Mouse (Mus musculus) forebrain, embryonic 13.5 days (tissue): Measurements from ENCODE around the gene Tmem223. TPM values are rescaled to one million over a fixed set of nuclear protein-coding genes. Genes with fewer than 3 reads are reported as not detected.

Source experiments
- ATAC-seq: fragments of 200-750 bp; cut with Nextera tagmentation; 2 replicates; pipeline ENCODE4 v1.8.0; 2017
- H3K27ac ChIP-seq: fragments of 300-500 bp; sonication (generic); 2 replicates; pipeline ENCODE4 v1.5.1; 2015; ENCODE audit warnings: inconsistent platforms, mild to moderate bottlenecking, moderate library complexity
- H3K27me3 ChIP-seq: fragments of 300-500 bp; sonication (generic); 2 replicates; pipeline ENCODE4 v1.6.1; 2015; ENCODE audit warnings: mild to moderate bottlenecking, inconsistent platforms
- H3K36me3 ChIP-seq: fragments of 300-500 bp; sonication (generic); 2 replicates; pipeline ENCODE4 v1.6.1; 2015; ENCODE audit warnings: mild to moderate bottlenecking, inconsistent platforms; ENCODE audit not compliant: poor library complexity, severe bottlenecking
- H3K4me1 ChIP-seq: fragments of 300-500 bp; sonication (generic); 2 replicates; pipeline ENCODE4 v1.6.1; 2015; ENCODE audit warnings: inconsistent platforms
- H3K4me2 ChIP-seq: fragments of 300-500 bp; sonication (generic); 2 replicates; pipeline ENCODE4 v1.6.1; 2015; ENCODE audit warnings: inconsistent platforms, mild to moderate bottlenecking, moderate library complexity
- H3K4me3 ChIP-seq: fragments of 300-500 bp; sonication (generic); 2 replicates; pipeline ENCODE4 v1.5.1; 2015; ENCODE audit warnings: mild to moderate bottlenecking, inconsistent platforms
- H3K9ac ChIP-seq: fragments of 300-500 bp; sonication (generic); 2 replicates; pipeline ENCODE4 v1.6.1; 2015; ENCODE audit warnings: mild to moderate bottlenecking, inconsistent platforms
- H3K9me3 ChIP-seq: fragments of 300-500 bp; sonication (generic); replicated peaks from 2 replicates; pipeline ENCODE4 v1.6.1; 2016; ENCODE audit warnings: inconsistent platforms
- WGBS: fragments of 180-500 bp; shearing (Covaris S2); methylation state at CpG from one replicate; pipeline ENCODE4 v1.1.7; 2015; 5-methylcytosine and 5-hydroxymethylcytosine counted together
- microRNA-seq: library from miRNA; unstranded; fragments of <30 nt; microRNA quantifications from one replicate; pipeline ENCODE4, GENCODE M21; 2016
- polyA plus RNA-seq: library from polyadenylated mRNA; unstranded; fragments of >200 nt; fragmentation: Nextera tagmentation; extraction: Ambion mirVana; gene quantifications from 2 replicates; pipeline ENCODE4 v1.2.1, GENCODE M21; 2015

Gene Tmem223
- polyA plus RNA-seq, 1 experiment from 2014 or later = 260 TPM

DNA sequence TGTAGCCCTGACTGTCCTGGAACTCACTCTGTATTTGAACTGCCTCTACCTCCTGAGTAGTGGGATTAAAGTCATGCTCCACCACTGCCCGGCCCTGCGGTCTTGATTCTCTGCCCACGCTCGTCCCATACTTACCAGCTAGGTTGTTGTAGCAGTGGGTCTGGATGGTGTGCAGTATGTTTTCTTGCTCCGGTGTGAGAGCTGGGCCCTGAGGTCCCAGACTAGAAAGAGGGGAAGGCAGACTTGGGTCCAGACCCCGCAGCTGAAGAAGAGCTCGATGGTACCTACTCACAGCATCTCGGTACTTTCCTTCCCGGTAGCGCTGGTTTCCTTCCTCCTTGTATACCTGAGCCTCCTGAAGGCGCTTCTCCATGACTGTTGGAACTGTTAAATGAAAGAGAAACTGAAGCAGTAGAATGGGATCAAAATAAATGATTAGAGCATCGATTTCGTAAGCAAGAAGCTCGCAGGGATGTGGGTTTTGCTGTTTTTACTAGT lies 47.6 kb downstream of the Tmem223 start:
- peak overlapping the region; percentile 81 for H3K9ac ChIP-seq
- peak overlapping the region; percentile 100 for H3K4me3 ChIP-seq
- H3K9me3 ChIP-seq = no peaks in the 10 kb centered on the region
- 29% methylated on average over 14 of the region's 14 CpGs for WGBS
- H3K36me3 ChIP-seq = peaks cover 42% of the 10 kb centered on the region
- no peaks in the 10 kb centered on the region for H3K27me3 ChIP-seq
- H3K4me1 ChIP-seq = peaks cover 56% of the 10 kb centered on the region
- H3K27ac ChIP-seq = peak overlapping the region; percentile 99
- peak overlapping the region; percentile 92 for H3K4me2 ChIP-seq
- ATAC-seq = no peak

DNA sequence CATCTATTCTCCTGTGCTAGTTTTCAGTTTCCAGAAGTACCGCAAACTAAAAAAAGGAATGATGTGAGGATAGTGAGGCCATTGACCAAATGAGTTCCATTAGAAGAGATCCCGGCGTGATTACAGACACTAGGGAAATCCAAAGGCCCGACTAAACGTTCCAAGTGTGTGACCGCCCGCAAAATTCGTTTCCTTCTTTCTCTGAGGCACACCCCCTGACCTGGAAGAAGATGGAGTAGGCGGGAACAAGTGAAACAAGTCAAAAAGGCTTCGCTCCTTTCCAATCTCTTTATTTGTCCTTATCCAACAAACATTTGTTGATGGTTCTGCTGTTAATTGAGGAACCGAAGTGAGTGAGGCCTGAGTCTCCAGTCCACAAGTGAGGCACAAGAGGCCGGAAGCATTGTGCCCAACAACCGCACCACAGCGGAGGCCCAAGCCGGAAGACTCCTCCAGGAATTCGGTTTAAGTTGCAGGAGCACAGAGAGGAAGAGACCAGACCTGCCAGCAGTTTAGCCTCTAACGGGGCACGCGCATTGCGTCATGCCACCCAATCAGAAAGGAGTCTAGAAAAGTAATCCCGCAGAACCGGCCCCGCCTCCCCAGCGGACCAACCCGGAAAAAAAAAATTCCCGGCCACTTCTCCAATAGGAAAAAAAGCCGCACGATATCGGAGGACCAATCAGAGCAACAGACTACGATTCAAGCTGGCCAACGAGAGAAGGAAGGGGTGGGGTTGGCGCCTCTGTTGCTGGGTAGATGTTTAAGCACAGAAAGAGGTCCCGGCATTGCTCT lies 48.2 kb downstream of the Tmem223 start, which contains the start of gene Ttc9c:
TSS of gene Ttc9c (minus strand) at position 533 of the 795 bp plus-strand sequence.
- Histone ChIP-seq H3K27me3 (no peaks in the 10 kb centered on the region), H3K4me3 (peak within 1 kb of the TSS; percentile 100), H3K4me1 (peaks cover 58% of the 10 kb centered on the region), H3K36me3 (peaks cover 42% of the 10 kb centered on the region), H3K4me2 (peak within 1 kb of the TSS; percentile 92), H3K9ac (peak within 1 kb of the TSS; percentile 99), H3K27ac (peak within 1 kb of the TSS; percentile 99), H3K9me3 (no peaks in the 10 kb centered on the region)
- ATAC-seq = peak; percentile 94
- WGBS = under 1% methylated on average over 33 of the region's 33 CpGs

DNA sequence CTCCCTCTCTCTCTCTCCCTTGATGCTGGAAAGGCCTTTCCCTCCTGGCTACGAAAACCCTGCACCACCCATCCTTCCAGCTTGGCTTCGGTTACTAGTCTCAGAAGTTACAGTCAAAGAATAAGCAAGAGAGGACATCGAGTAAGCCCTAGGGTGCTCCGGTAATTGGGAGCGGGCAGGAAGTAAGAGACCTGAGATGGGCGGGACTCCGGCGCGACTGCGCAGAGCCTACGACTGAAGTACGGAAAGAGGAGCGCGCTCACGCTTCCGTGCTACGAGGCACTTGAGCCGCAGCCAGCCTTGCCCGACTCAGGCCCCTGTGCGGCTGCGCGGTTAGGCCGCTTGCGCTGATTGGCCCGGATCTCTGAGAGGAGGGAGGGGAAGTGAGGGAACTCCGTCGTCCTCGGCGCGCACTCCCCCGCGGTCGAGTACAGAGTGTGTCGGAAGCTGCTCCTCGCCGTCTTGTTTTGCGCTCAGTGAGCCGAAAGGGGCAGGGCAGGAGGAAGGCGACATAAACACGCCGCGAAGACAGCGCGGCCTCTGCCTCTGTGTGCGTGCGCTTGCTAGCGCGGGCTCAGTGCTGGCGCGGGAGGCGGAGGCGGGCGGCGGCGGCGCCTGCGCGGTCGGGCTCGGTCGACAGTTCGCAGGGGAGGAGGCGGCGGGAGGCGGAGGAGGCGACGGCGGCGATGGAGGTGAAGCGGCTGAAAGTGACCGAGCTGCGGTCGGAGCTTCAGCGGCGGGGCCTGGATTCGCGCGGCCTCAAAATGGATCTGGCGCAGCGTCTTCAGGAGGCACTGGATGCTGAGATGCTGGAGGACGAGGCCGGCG lies 49.0 kb downstream of the Tmem223 start, which contains the start of gene Hnrnpul2:
TSS of gene Hnrnpul2 (plus strand) at position 415 of the 828 bp plus-strand sequence.
- peaks cover 58% of the 10 kb centered on the region for H3K4me1 ChIP-seq
- H3K4me3 ChIP-seq = peak within 1 kb of the TSS; percentile 100
- peak; percentile 96 for ATAC-seq
- H3K9me3 ChIP-seq = no peaks in the 10 kb centered on the region
- H3K9ac ChIP-seq = peak within 1 kb of the TSS; percentile 99
- peak within 1 kb of the TSS; percentile 92 for H3K4me2 ChIP-seq
- under 1% methylated on average over 74 of the region's 83 CpGs for WGBS
- peak within 1 kb of the TSS; percentile 99 for H3K27ac ChIP-seq
- H3K27me3 ChIP-seq = no peaks in the 10 kb centered on the region
- peaks cover 43% of the 10 kb centered on the region for H3K36me3 ChIP-seq

DNA sequence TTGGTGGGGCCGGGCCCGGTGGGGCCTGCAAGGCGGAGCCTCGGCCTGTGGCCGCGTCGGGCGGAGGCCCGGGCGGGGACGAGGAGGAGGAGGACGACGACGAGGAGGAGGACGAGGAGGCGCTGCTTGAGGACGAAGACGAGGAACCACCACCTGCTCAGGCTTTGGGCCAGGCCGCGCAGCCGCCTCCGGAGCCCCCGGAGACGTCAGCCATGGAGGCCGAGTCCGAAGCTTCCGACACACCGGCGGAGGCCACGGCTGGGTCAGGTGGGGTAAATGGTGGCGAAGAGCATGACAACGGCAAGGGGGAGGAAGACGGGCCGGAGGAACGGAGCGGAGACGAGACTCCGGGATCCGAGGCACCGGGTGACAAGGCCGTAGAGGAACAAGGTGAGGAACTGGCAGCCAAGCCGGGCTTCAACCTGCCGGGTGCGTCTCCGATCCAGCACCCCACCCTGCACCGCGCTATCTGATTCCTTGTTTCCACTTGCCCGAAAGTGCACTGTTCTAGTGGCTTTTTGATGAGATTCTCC lies 49.7 kb downstream of the Tmem223 start:
- no peaks in the 10 kb centered on the region for H3K27me3 ChIP-seq
- peak overlapping the region; percentile 92 for H3K4me2 ChIP-seq
- peak overlapping the region; percentile 99 for H3K27ac ChIP-seq
- H3K4me1 ChIP-seq = peaks cover 53% of the 10 kb centered on the region
- peaks cover 43% of the 10 kb centered on the region for H3K36me3 ChIP-seq
- peak overlapping the region; percentile 99 for H3K9ac ChIP-seq
- no peak for ATAC-seq
- H3K9me3 ChIP-seq = no peaks in the 10 kb centered on the region
- under 1% methylated on average over 48 of the region's 48 CpGs for WGBS
- peak overlapping the region; percentile 100 for H3K4me3 ChIP-seq

DNA sequence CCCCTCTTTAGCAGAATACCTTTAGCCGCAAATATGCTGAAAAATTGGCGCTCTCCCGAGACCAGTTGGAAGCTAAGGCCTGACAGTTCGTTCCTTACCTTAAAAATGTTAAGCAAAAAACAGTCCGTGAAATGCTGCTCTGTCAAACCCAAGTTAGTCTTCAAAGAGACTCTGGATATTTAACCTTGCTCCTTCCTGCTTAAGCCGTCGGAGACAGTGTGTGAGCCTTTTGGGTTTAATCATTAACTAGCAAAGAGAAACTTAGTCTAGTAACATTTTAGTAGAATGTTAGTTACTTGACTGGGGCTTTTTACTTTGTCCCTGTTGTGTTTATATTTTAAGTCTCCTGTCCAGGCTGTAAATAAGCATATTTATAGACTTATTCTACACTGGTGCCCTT lies 50.4 kb downstream of the Tmem223 start:
- H3K9ac ChIP-seq = peak overlapping the region; percentile 99
- 1% methylated on average over 7 of the region's 7 CpGs for WGBS
- H3K9me3 ChIP-seq = no peaks in the 10 kb centered on the region
- peaks cover 48% of the 10 kb centered on the region for H3K4me1 ChIP-seq
- H3K27me3 ChIP-seq = no peaks in the 10 kb centered on the region
- H3K36me3 ChIP-seq = peaks cover 44% of the 10 kb centered on the region
- H3K27ac ChIP-seq = no peak overlapping the region
- peak overlapping the region; percentile 92 for H3K4me2 ChIP-seq
- no peak for ATAC-seq
- peak overlapping the region; percentile 100 for H3K4me3 ChIP-seq

Small RNA genes lying within 50 kb of the gene (microRNA-seq; reads per million reads assigned to microRNA genes)
- not detected for gene Mir6992

Other genes starting within 250 kb of the Tmem223 start
- 1.3 and 1.6 TPM in 2 replicates for gene Slc22a8, start 179.7 kb upstream of the Tmem223 start, polyA plus RNA-seq
- gene Slc22a6, start 153.0 kb upstream of the Tmem223 start, polyA plus RNA-seq = 1.6 and 3.2 TPM in 2 replicates
- gene Chrm1, start 107.2 kb upstream of the Tmem223 start, polyA plus RNA-seq = 0.94 and 1.3 TPM in 2 replicates
- 135 and 143 TPM in 2 replicates for gene Slc3a2, start 47.6 kb upstream of the Tmem223 start, polyA plus RNA-seq
- gene Wdr74, start 35.2 kb upstream of the Tmem223 start, polyA plus RNA-seq = 92.0 and 97.4 TPM in 2 replicates
- gene 1700092M07Rik, start 30.3 kb upstream of the Tmem223 start, polyA plus RNA-seq = 1.9 and 3.7 TPM in 2 replicates
- gene Stx5a, start 29.6 kb upstream of the Tmem223 start, polyA plus RNA-seq = 117 and 118 TPM in 2 replicates
- gene Nxf1, start 13.9 kb upstream of the Tmem223 start, polyA plus RNA-seq = 194 and 211 TPM in 2 replicates
- 35.9 and 36.5 TPM in 2 replicates for gene Tmem179b, start 3.5 kb downstream of the Tmem223 start, polyA plus RNA-seq
- 30.1 and 33.0 TPM in 2 replicates for gene Taf6l, start 15.4 kb downstream of the Tmem223 start, polyA plus RNA-seq
- gene Polr2g, start 27.6 kb downstream of the Tmem223 start, polyA plus RNA-seq = 174 and 190 TPM in 2 replicates
- 7.9 and 8.5 TPM in 2 replicates for gene Zbtb3, start 31.6 kb downstream of the Tmem223 start, polyA plus RNA-seq
- gene Ttc9c, start 48.3 kb downstream of the Tmem223 start, polyA plus RNA-seq = 86.1 and 89.1 TPM in 2 replicates
- gene Hnrnpul2, start 49.0 kb downstream of the Tmem223 start, polyA plus RNA-seq = 6.4 and 6.8 TPM in 2 replicates
- gene AC129217.1, start 58.8 kb downstream of the Tmem223 start, polyA plus RNA-seq = not detected in 2 replicates
- gene Bscl2, start 66.5 kb downstream of the Tmem223 start, polyA plus RNA-seq = 66.9 and 72.1 TPM in 2 replicates
- 198 and 204 TPM in 2 replicates for gene Gng3, start 68.2 kb downstream of the Tmem223 start, polyA plus RNA-seq
- gene Lrrn4cl, start 79.8 kb downstream of the Tmem223 start, polyA plus RNA-seq = 0.28 and 0.39 TPM in 2 replicates
- 188 and 194 TPM in 2 replicates for gene Ubxn1, start 100.5 kb downstream of the Tmem223 start, polyA plus RNA-seq
- 61.8 and 64.6 TPM in 2 replicates for gene Uqcc3, start 109.9 kb downstream of the Tmem223 start, polyA plus RNA-seq
- gene Lbhd1, start 112.7 kb downstream of the Tmem223 start, polyA plus RNA-seq = 73.6 and 85.7 TPM in 2 replicates
- not detected in 2 replicates for gene Gm49403, start 112.9 kb downstream of the Tmem223 start, polyA plus RNA-seq
- 92.5 and 97.7 TPM in 2 replicates for gene 1810009A15Rik, start 117.9 kb downstream of the Tmem223 start, polyA plus RNA-seq
- not detected in 2 replicates for gene Gm49416, start 117.9 kb downstream of the Tmem223 start, polyA plus RNA-seq
- 37.9 and 44.5 TPM in 2 replicates for gene Ints5, start 122.0 kb downstream of the Tmem223 start, polyA plus RNA-seq
- gene Ganab, start 127.1 kb downstream of the Tmem223 start, polyA plus RNA-seq = 83.6 and 91.5 TPM in 2 replicates
- 66.4 and 69.5 TPM in 2 replicates for gene B3gat3, start 149.4 kb downstream of the Tmem223 start, polyA plus RNA-seq
- 1.2 and 1.3 TPM in 2 replicates for gene Rom1, start 158.4 kb downstream of the Tmem223 start, polyA plus RNA-seq
- 8.9 and 9.6 TPM in 2 replicates for gene Eml3, start 158.6 kb downstream of the Tmem223 start, polyA plus RNA-seq
- 178 and 180 TPM in 2 replicates for gene Mta2, start 170.9 kb downstream of the Tmem223 start, polyA plus RNA-seq
- 35.3 and 36.7 TPM in 2 replicates for gene Tut1, start 182.9 kb downstream of the Tmem223 start, polyA plus RNA-seq
- gene Eef1g, start 196.0 kb downstream of the Tmem223 start, polyA plus RNA-seq = 369 and 373 TPM in 2 replicates
- gene Ahnak, start 218.3 kb downstream of the Tmem223 start, polyA plus RNA-seq = 2.8 and 3.0 TPM in 2 replicates